Mouse (Mus musculus) hindbrain, embryonic 16.5 days (tissue): ENCODE results near the gene Intu. TPM values are rescaled to one million over a fixed set of nuclear protein-coding genes. Genes with fewer than 3 reads are reported as not detected.

Source experiments
- ATAC-seq: fragments of 200-750 bp; cut with Nextera tagmentation; 2 replicates; pipeline ENCODE4 v1.8.0; 2017; ENCODE audit warnings: moderate TSS enrichment, moderate library complexity
- H3K27ac ChIP-seq: fragments of 300-500 bp; sonication (generic); 2 replicates; pipeline ENCODE4 v1.5.1; 2014; ENCODE audit warnings: low read depth, mild to moderate bottlenecking, control low read depth, low read length, moderate library complexity
- H3K27me3 ChIP-seq: fragments of 300-500 bp; sonication (generic); replicated peaks from 2 replicates; pipeline ENCODE4 v1.6.1; 2014; ENCODE audit warnings: low read length; ENCODE audit not compliant: control insufficient read depth, insufficient read depth
- H3K36me3 ChIP-seq: fragments of 300-500 bp; sonication (generic); 2 replicates; pipeline ENCODE4 v1.6.1; 2014; ENCODE audit warnings: mild to moderate bottlenecking, low read length, moderate library complexity, mixed read lengths; ENCODE audit not compliant: control insufficient read depth, insufficient read depth
- H3K4me1 ChIP-seq: fragments of 300-500 bp; sonication (generic); 2 replicates; pipeline ENCODE4 v1.6.1; 2014; ENCODE audit warnings: low read depth, low read length; ENCODE audit not compliant: control insufficient read depth, insufficient read depth
- H3K4me2 ChIP-seq: fragments of 300-500 bp; sonication (generic); 2 replicates; pipeline ENCODE4 v1.6.1; 2014; ENCODE audit warnings: mild to moderate bottlenecking, low read length, control low read depth, moderate library complexity
- H3K4me3 ChIP-seq: fragments of 300-500 bp; sonication (generic); 2 replicates; pipeline ENCODE4 v1.5.1; 2014; ENCODE audit warnings: mild to moderate bottlenecking, low read length, control low read depth, moderate library complexity
- H3K9ac ChIP-seq: fragments of 300-500 bp; sonication (generic); 2 replicates; pipeline ENCODE4 v1.6.1; 2014; ENCODE audit warnings: low read depth, mild to moderate bottlenecking, control low read depth, low read length, moderate library complexity
- H3K9me3 ChIP-seq: fragments of 300-500 bp; sonication (generic); 2 replicates; pipeline ENCODE4 v1.6.1; 2014; ENCODE audit warnings: mild to moderate bottlenecking, low read length, moderate library complexity; ENCODE audit not compliant: control insufficient read depth
- WGBS: fragments of 180-500 bp; shearing (Covaris S2); extraction: QIAGEN DNeasy Blood & Tissue Kit; methylation state at CpG from one replicate; pipeline ENCODE4 v1.1.7; 2014; 5-methylcytosine and 5-hydroxymethylcytosine counted together
- polyA plus RNA-seq: library from polyadenylated mRNA; unstranded; fragments of >200 nt; fragmentation: Nextera tagmentation; extraction: Ambion mirVana; gene quantifications from 2 replicates; pipeline ENCODE4 v1.2.1, GENCODE M21; 2015

The Intu gene
- polyA plus RNA-seq, 1 experiment from 2014 or later = 3.3 TPM

- no peak overlapping the region for H3K9ac ChIP-seq
- no peak overlapping the region for H3K4me2 ChIP-seq
- no peaks in the 10 kb centered on the region for H3K27me3 ChIP-seq
- peaks cover 3% of the 10 kb centered on the region; the same call in 1 of the 2 replicates for H3K4me1 ChIP-seq
- no peaks in the 10 kb centered on the region for H3K9me3 ChIP-seq
- ATAC-seq = peak; percentile 67
- H3K36me3 ChIP-seq = no peaks in the 10 kb centered on the region
- no peak overlapping the region for H3K4me3 ChIP-seq
- H3K27ac ChIP-seq = no peak overlapping the region
- 13% methylated on average over 9 of the region's 9 CpGs for WGBS
Observed at GRCm38 (mm10) chr3:40686836-40687235, 155.8 kb downstream of the Intu start.

GRCm38 (mm10) chr3:40687588-40687987 lies 156.5 kb downstream of the Intu start:
- H3K27me3 ChIP-seq = no peaks in the 10 kb centered on the region
- H3K36me3 ChIP-seq = no peaks in the 10 kb centered on the region
- WGBS = 46% methylated on average over 3 of the region's 3 CpGs
- H3K4me2 ChIP-seq = no peak overlapping the region
- no peak overlapping the region for H3K4me3 ChIP-seq
- H3K9me3 ChIP-seq = no peaks in the 10 kb centered on the region
- H3K4me1 ChIP-seq = peaks cover under 1% of the 10 kb centered on the region; the same call in 1 of the 2 replicates
- ATAC-seq = no peak
- no peak overlapping the region for H3K27ac ChIP-seq
- no peak overlapping the region for H3K9ac ChIP-seq

GRCm38 (mm10) chr3:40691566-40691965 lies 160.5 kb downstream of the Intu start:
- Histone ChIP-seq H3K4me3 (no peak overlapping the region), H3K36me3 (no peaks in the 10 kb centered on the region), H3K4me2 (no peak overlapping the region), H3K27me3 (no peaks in the 10 kb centered on the region), H3K27ac (no peak overlapping the region), H3K9ac (no peak overlapping the region), H3K9me3 (no peaks in the 10 kb centered on the region), H3K4me1 (no peaks in the 10 kb centered on the region; the same call in 1 of the 2 replicates)
- WGBS = 66% methylated on average over 6 of the region's 6 CpGs
- ATAC-seq = peak; percentile 61; the same call in 1 of the 2 replicates

GRCm38 (mm10) chr3:40693435-40693834 lies 162.3 kb downstream of the Intu start:
- Histone ChIP-seq H3K9me3 (no peaks in the 10 kb centered on the region), H3K27me3 (no peaks in the 10 kb centered on the region), H3K27ac (no peak overlapping the region), H3K9ac (no peak overlapping the region), H3K4me1 (no peaks in the 10 kb centered on the region), H3K36me3 (no peaks in the 10 kb centered on the region; the same call in 1 of the 2 replicates), H3K4me2 (no peak overlapping the region), H3K4me3 (no peak overlapping the region)
- no peak for ATAC-seq
- 84% methylated on average over 10 of the region's 10 CpGs for WGBS

GRCm38 (mm10) chr3:40693960-40694359 lies 162.9 kb downstream of the Intu start:
- H3K36me3 ChIP-seq = no peaks in the 10 kb centered on the region; the same call in 1 of the 2 replicates
- H3K9ac ChIP-seq = no peak overlapping the region
- H3K4me1 ChIP-seq = no peaks in the 10 kb centered on the region
- no peak for ATAC-seq
- no peak overlapping the region for H3K4me2 ChIP-seq
- 91% methylated on average over 7 of the region's 7 CpGs for WGBS
- H3K27me3 ChIP-seq = no peaks in the 10 kb centered on the region
- H3K9me3 ChIP-seq = no peaks in the 10 kb centered on the region
- no peak overlapping the region for H3K4me3 ChIP-seq
- no peak overlapping the region for H3K27ac ChIP-seq

- H3K4me3 ChIP-seq = no peak overlapping the region
- no peaks in the 10 kb centered on the region for H3K4me1 ChIP-seq
- no peaks in the 10 kb centered on the region for H3K27me3 ChIP-seq
- H3K9me3 ChIP-seq = no peaks in the 10 kb centered on the region
- 59% methylated on average over 2 of the region's 2 CpGs for WGBS
- ATAC-seq = peak; percentile 52; the same call in 1 of the 2 replicates
- no peak overlapping the region for H3K9ac ChIP-seq
- no peak overlapping the region for H3K27ac ChIP-seq
- H3K4me2 ChIP-seq = no peak overlapping the region
- H3K36me3 ChIP-seq = no peaks in the 10 kb centered on the region; the same call in 1 of the 2 replicates
Observed at GRCm38 (mm10) chr3:40694438-40694837, 163.4 kb downstream of the Intu start.

- no peak overlapping the region for H3K4me3 ChIP-seq
- no peak overlapping the region for H3K27ac ChIP-seq
- no peaks in the 10 kb centered on the region for H3K9me3 ChIP-seq
- no peak overlapping the region for H3K4me2 ChIP-seq
- H3K9ac ChIP-seq = no peak overlapping the region
- no peaks in the 10 kb centered on the region for H3K4me1 ChIP-seq
- ATAC-seq = no peak
- 96% methylated on average over 2 of the region's 2 CpGs for WGBS
- no peaks in the 10 kb centered on the region; the same call in 1 of the 2 replicates for H3K36me3 ChIP-seq
- H3K27me3 ChIP-seq = no peaks in the 10 kb centered on the region
Observed at GRCm38 (mm10) chr3:40695162-40695561, 164.1 kb downstream of the Intu start.

- ATAC-seq = no peak
- Histone ChIP-seq H3K36me3 (no peaks in the 10 kb centered on the region; the same call in 1 of the 2 replicates), H3K4me3 (no peak overlapping the region), H3K27me3 (no peaks in the 10 kb centered on the region), H3K9ac (no peak overlapping the region), H3K4me1 (no peaks in the 10 kb centered on the region), H3K9me3 (no peaks in the 10 kb centered on the region), H3K4me2 (no peak overlapping the region), H3K27ac (no peak overlapping the region)
- WGBS = 89% methylated on average over 3 of the region's 3 CpGs
Observed at GRCm38 (mm10) chr3:40698834-40699233, 167.7 kb downstream of the Intu start.

- Histone ChIP-seq H3K36me3 (no peaks in the 10 kb centered on the region), H3K27ac (no peak overlapping the region), H3K9me3 (peaks cover 2% of the 10 kb centered on the region; the same call in 1 of the 2 replicates), H3K9ac (no peak overlapping the region), H3K4me3 (no peak overlapping the region), H3K27me3 (no peaks in the 10 kb centered on the region), H3K4me2 (no peak overlapping the region), H3K4me1 (no peaks in the 10 kb centered on the region)
- no peak for ATAC-seq
- WGBS = 83% methylated on average over 5 of the region's 5 CpGs
Observed at GRCm38 (mm10) chr3:40704816-40705430, 173.8 kb downstream of the Intu start.
